Comparison of ENCODE assay signal across 10 mouse cellular contexts in the genomic region with DNA sequence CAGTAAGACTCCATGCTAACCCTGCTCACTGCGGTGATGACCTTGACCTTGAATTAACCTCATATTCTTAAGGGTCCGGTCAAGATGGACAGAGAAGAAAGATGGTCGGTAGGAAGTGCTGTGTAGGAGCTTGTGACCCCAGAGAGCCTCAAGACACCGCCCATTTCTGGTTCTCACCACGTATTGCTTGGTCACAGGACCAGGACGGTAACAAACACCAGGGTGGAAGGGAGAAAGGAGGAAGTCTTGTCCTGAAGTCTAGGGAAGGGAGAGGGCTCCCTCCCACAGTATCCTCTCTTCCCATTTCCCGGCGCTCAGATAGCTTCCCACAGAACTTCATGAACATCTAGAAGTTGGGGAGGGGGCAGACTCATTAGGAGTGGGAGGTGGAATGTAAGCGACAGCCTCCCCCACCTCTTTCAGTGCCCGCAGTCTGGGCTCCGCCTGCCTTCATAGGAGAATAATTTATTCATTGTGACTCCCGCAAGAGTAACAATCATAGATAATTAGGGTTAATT. TPM values are rescaled to one million over a fixed set of nuclear protein-coding genes. Genes with fewer than 3 reads are reported as not detected.
A peak's percentile ranks its signal among the peaks of the same experiment; 100 is the strongest.
DNase-seq lines count a peak whose midpoint lies in the region; ATAC-seq and TF ChIP-seq lines count a peak whose summit lies in the region.
"Had no signal": no experiment of that assay in that cellular context is flagged by ENCODE, and none has a peak within 500 bp of the region (broad histone marks: within the 10 kb centered on the region; RNA-seq: fewer than 3 reads in every experiment).

No protein-coding gene starts in this region.

- H3K27ac ChIP-seq in kidney, postnatal 0 days, result no peak overlapping the region
- no peak overlapping the region for H3K27ac ChIP-seq in intestine, embryonic 14.5 days (ENCODE audit: low read depth)
- no peak overlapping the region for H3K27ac ChIP-seq in neural tube, embryonic 13.5 days (replicated peaks)

- ATAC-seq in kidney, postnatal 0 days (replicated peaks; ENCODE audit: low FRiP score, low read depth), result no peak
- no peak for ATAC-seq in intestine, embryonic 14.5 days (replicated peaks; ENCODE audit: low FRiP score, low TSS enrichment, low read depth)
- ATAC-seq in neural tube, embryonic 13.5 days (ENCODE audit: low read depth), result no peak
- ATAC-seq in monocyte, adult 5-6 weeks (replicated peaks; ENCODE audit: insufficient number of reproducible peaks, low FRiP score, low TSS enrichment, poor library complexity, severe bottlenecking), result no peak
- ATAC-seq: Patski had no signal

- DNase-seq in kidney, postnatal 0 days (ENCODE audit: low spot score), result peak; percentile 65
- DNase-seq in kidney, postnatal 4 days, result no peak
- peak; percentile 17 for DNase-seq in embryo, embryonic 11 days
- no peak for DNase-seq in intestine, embryonic 14.5 days (ENCODE audit: low spot score)
- DNase-seq in adrenal gland, postnatal 25 days, result no peak
- DNase-seq in frontal cortex, adult 2 months (ENCODE audit: extremely low spot score in 1 of 2, low spot score in 1 of 2), result no peak
- DNase-seq: heart, adult 18-20 months had no signal

- TF ChIP-seq CTCF in kidney, postnatal 0 days (IDR thresholded peaks at IDR 0.05; ENCODE audit: low read depth), result no peak

- WGBS in kidney, postnatal 0 days, result 10% methylated on average over 12 of the region's 12 CpGs
- WGBS in intestine, embryonic 14.5 days, result 8% methylated on average over 12 of the region's 12 CpGs
- 9% methylated on average over 12 of the region's 12 CpGs for WGBS in neural tube, embryonic 13.5 days

- H3K4me2 ChIP-seq in kidney, postnatal 0 days (ENCODE audit: low read length), result peak overlapping the region; percentile 81
- H3K4me2 ChIP-seq in intestine, embryonic 14.5 days (ENCODE audit: low read length), result peak overlapping the region; percentile 67
- peak overlapping the region; percentile 60 for H3K4me2 ChIP-seq in neural tube, embryonic 13.5 days

- H3K9ac ChIP-seq in kidney, postnatal 0 days (ENCODE audit: low read depth, low read length), result no peak overlapping the region
- H3K9ac ChIP-seq in intestine, embryonic 14.5 days (ENCODE audit: low read length), result no peak overlapping the region
- H3K9ac ChIP-seq in neural tube, embryonic 13.5 days, result peak overlapping the region; percentile 83

- H3K27me3 ChIP-seq in kidney, postnatal 0 days (ENCODE audit: insufficient read depth, low read length), result peaks cover 14% of the 10 kb centered on the region
- peaks cover 60% of the 10 kb centered on the region for H3K27me3 ChIP-seq in intestine, embryonic 14.5 days (replicated peaks; ENCODE audit: control insufficient read depth, insufficient read depth, low read length)
- peaks cover 38% of the 10 kb centered on the region for H3K27me3 ChIP-seq in neural tube, embryonic 13.5 days

- H3K4me3 ChIP-seq in kidney, postnatal 0 days (replicated peaks; ENCODE audit: low read depth, low read length), result peak overlapping the region; percentile 44
- peak overlapping the region; percentile 37; the same call in 1 of the 2 replicates for H3K4me3 ChIP-seq in intestine, embryonic 14.5 days (ENCODE audit: low read depth, low read length)
- peak overlapping the region; percentile 61 for H3K4me3 ChIP-seq in neural tube, embryonic 13.5 days

- H3K9me3 ChIP-seq in kidney, postnatal 0 days (replicated peaks; ENCODE audit: low read length), result no peaks in the 10 kb centered on the region
- H3K9me3 ChIP-seq in intestine, embryonic 14.5 days (ENCODE audit: control insufficient read depth, low read length), result no peaks in the 10 kb centered on the region
- no peaks in the 10 kb centered on the region for H3K9me3 ChIP-seq in neural tube, embryonic 13.5 days

- peaks cover 11% of the 10 kb centered on the region for H3K4me1 ChIP-seq in kidney, postnatal 0 days (replicated peaks; ENCODE audit: insufficient read depth, low read length)
- no peaks in the 10 kb centered on the region for H3K4me1 ChIP-seq in intestine, embryonic 14.5 days (replicated peaks; ENCODE audit: control insufficient read depth, insufficient read depth, low read length)
- peaks cover 36% of the 10 kb centered on the region for H3K4me1 ChIP-seq in neural tube, embryonic 13.5 days (replicated peaks)

- H3K36me3 ChIP-seq in kidney, postnatal 0 days (ENCODE audit: insufficient read depth, low read length), result no peaks in the 10 kb centered on the region
- H3K36me3 ChIP-seq in intestine, embryonic 14.5 days (ENCODE audit: control insufficient read depth, insufficient read depth, low read length), result no peaks in the 10 kb centered on the region
- no peaks in the 10 kb centered on the region for H3K36me3 ChIP-seq in neural tube, embryonic 13.5 days

RNA-seq across cellular contexts. Expression of gene Stac2, which starts 1.6 kb away (rescaled TPM):
- 1.6 and 2.0 TPM in 2 replicates for polyA plus RNA-seq in kidney, postnatal 0 days (2015; fragmentation: Nextera tagmentation; extraction: Ambion mirVana)
- polyA plus RNA-seq in intestine, embryonic 14.5 days (2014; fragmentation: Nextera tagmentation; extraction: Ambion mirVana), result 0.35 and 0.43 TPM in 2 replicates
- polyA plus RNA-seq in neural tube, embryonic 13.5 days (2015; fragmentation: Nextera tagmentation; extraction: Ambion mirVana), result 12.5 and 13.9 TPM in 2 replicates
- total RNA-seq in adrenal gland, postnatal 25 days (2021), result 1.9 and 2.2 TPM in 2 replicates
- total RNA-seq in monocyte, adult 5-6 weeks (2017), result 1.1 TPM in 1 of 3 replicates, not detected in the others
- polyA plus RNA-seq in frontal cortex, adult 2 months (2012; rRNA removed), result 47.8 and 64.4 TPM in 2 replicates

RNA-seq across cellular contexts. Expression of gene Rpl19, which starts 25.2 kb away (rescaled TPM):
- 1,072 and 1,182 TPM in 2 replicates for polyA plus RNA-seq in kidney, postnatal 0 days (2015; fragmentation: Nextera tagmentation; extraction: Ambion mirVana)
- polyA plus RNA-seq in intestine, embryonic 14.5 days (2014; fragmentation: Nextera tagmentation; extraction: Ambion mirVana), result 1,242 TPM in 2 replicates
- 660 and 722 TPM in 2 replicates for polyA plus RNA-seq in neural tube, embryonic 13.5 days (2015; fragmentation: Nextera tagmentation; extraction: Ambion mirVana)
- total RNA-seq in adrenal gland, postnatal 25 days (2021), result 1,136 and 1,344 TPM in 2 replicates
- total RNA-seq in monocyte, adult 5-6 weeks (2017), result 1,171 to 1,260 TPM (median 1,185 TPM) in 3 replicates
- polyA plus RNA-seq in frontal cortex, adult 2 months (2012; rRNA removed), result 918 and 950 TPM in 2 replicates

RNA-seq across cellular contexts. Expression of gene Cacnb1, which starts 28.8 kb away (rescaled TPM):
- polyA plus RNA-seq in kidney, postnatal 0 days (2015; fragmentation: Nextera tagmentation; extraction: Ambion mirVana), result 8.8 and 9.0 TPM in 2 replicates
- 7.5 and 8.0 TPM in 2 replicates for polyA plus RNA-seq in intestine, embryonic 14.5 days (2014; fragmentation: Nextera tagmentation; extraction: Ambion mirVana)
- 50.0 and 52.1 TPM in 2 replicates for polyA plus RNA-seq in neural tube, embryonic 13.5 days (2015; fragmentation: Nextera tagmentation; extraction: Ambion mirVana)
- 7.4 and 10.4 TPM in 2 replicates for total RNA-seq in adrenal gland, postnatal 25 days (2021)
- total RNA-seq in monocyte, adult 5-6 weeks (2017), result 1.6 to 3.5 TPM (median 3.3 TPM) in 3 replicates
- 99.8 and 103 TPM in 2 replicates for polyA plus RNA-seq in frontal cortex, adult 2 months (2012; rRNA removed)

RNA-seq across cellular contexts. Expression of gene Arl5c, which starts 55.7 kb away (rescaled TPM):
- polyA plus RNA-seq in kidney, postnatal 0 days (2015; fragmentation: Nextera tagmentation; extraction: Ambion mirVana), result 2.0 and 3.1 TPM in 2 replicates
- polyA plus RNA-seq in intestine, embryonic 14.5 days (2014; fragmentation: Nextera tagmentation; extraction: Ambion mirVana), result 9.6 and 13.8 TPM in 2 replicates
- 5.9 and 8.4 TPM in 2 replicates for polyA plus RNA-seq in neural tube, embryonic 13.5 days (2015; fragmentation: Nextera tagmentation; extraction: Ambion mirVana)
- total RNA-seq in adrenal gland, postnatal 25 days (2021), result 0.79 TPM in 1 of 2 replicates, not detected in the other
- total RNA-seq in monocyte, adult 5-6 weeks (2017), result 67.7 to 97.0 TPM (median 83.6 TPM) in 3 replicates
- polyA plus RNA-seq in frontal cortex, adult 2 months (2012; rRNA removed), result 3.2 and 3.4 TPM in 2 replicates

Comparison
In these comparisons a context has a peak if more than half of its experiments do, and no peak if none do; other contexts are left out.
1. DNase-seq: peak in kidney, postnatal 0 days (single experiment) and embryo, embryonic 11 days (single experiment); none in kidney, postnatal 4 days (0 of 2), intestine, embryonic 14.5 days (single experiment), adrenal gland, postnatal 25 days (single experiment) and frontal cortex, adult 2 months (0 of 2).
2. Peak in every context shown above with its lines, with median percentiles within 50 percentile points of each other: H3K4me2 ChIP-seq and H3K4me3 ChIP-seq.